Mouse (Mus musculus) forebrain, embryonic 11.5 days (tissue): Measurements from ENCODE around the gene Rasgrp2. TPM values are rescaled to one million over a fixed set of nuclear protein-coding genes. Genes with fewer than 3 reads are reported as not detected.

Experiments
- ATAC-seq: fragments of 200-750 bp; cut with Nextera tagmentation; replicated peaks from 2 replicates; pipeline ENCODE4 v1.8.0; 2017; ENCODE audit warnings: moderate TSS enrichment; ENCODE audit not compliant: low FRiP score
- DNase-seq: peaks from one replicate; pipeline ENCODE4 v3.0.0-alpha.2; 2017; ENCODE audit warnings: low spot score
- H3K27ac ChIP-seq: fragments of 300-500 bp; sonication (generic); 2 replicates; pipeline ENCODE4 v1.5.1; 2014; ENCODE audit warnings: low read depth, low read length
- H3K27me3 ChIP-seq: fragments of 300-500 bp; sonication (generic); 2 replicates; pipeline ENCODE4 v1.6.1; 2014; ENCODE audit warnings: mild to moderate bottlenecking, low read length, mixed read lengths; ENCODE audit not compliant: control insufficient read depth, insufficient read depth
- H3K36me3 ChIP-seq: fragments of 300-500 bp; sonication (generic); 2 replicates; pipeline ENCODE4 v1.6.1; 2014; ENCODE audit warnings: mild to moderate bottlenecking, low read length, moderate library complexity, mixed read lengths; ENCODE audit not compliant: control insufficient read depth, insufficient read depth
- H3K4me1 ChIP-seq: fragments of 300-500 bp; sonication (generic); replicated peaks from 2 replicates; pipeline ENCODE4 v1.6.1; 2014; ENCODE audit warnings: low read length, mixed read lengths; ENCODE audit not compliant: control insufficient read depth, insufficient read depth
- H3K4me2 ChIP-seq: fragments of 300-500 bp; sonication (generic); 2 replicates; pipeline ENCODE4 v1.6.1; 2014; ENCODE audit warnings: low read depth, mild to moderate bottlenecking, low read length, moderate library complexity, mixed read lengths; ENCODE audit not compliant: severe bottlenecking
- H3K4me3 ChIP-seq: fragments of 300-500 bp; sonication (generic); 2 replicates; pipeline ENCODE4 v1.5.1; 2014; ENCODE audit warnings: low read depth, low read length
- H3K9ac ChIP-seq: fragments of 300-500 bp; sonication (generic); 2 replicates; pipeline ENCODE4 v1.6.1; 2014; ENCODE audit warnings: low read length
- H3K9me3 ChIP-seq: fragments of 300-500 bp; sonication (generic); 2 replicates; pipeline ENCODE4 v1.6.1; 2016; ENCODE audit warnings: low read length, mixed read lengths; ENCODE audit not compliant: control insufficient read depth
- WGBS: fragments of 180-500 bp; shearing (Covaris S2); extraction: QIAGEN DNeasy Blood & Tissue Kit; methylation state at CpG from one replicate; pipeline ENCODE4 v1.1.7; 2014; 5-methylcytosine and 5-hydroxymethylcytosine counted together
- polyA plus RNA-seq: library from polyadenylated mRNA; unstranded; fragments of >200 nt; fragmentation: Nextera tagmentation; extraction: Ambion mirVana; gene quantifications from 2 replicates; pipeline ENCODE4 v1.2.1, GENCODE M21; 2014

Gene Rasgrp2
- polyA plus RNA-seq, 1 experiment from 2014 or later, result 9.5 TPM

GRCm38 (mm10) chr19:6364842-6365241, 34.3 kb upstream of the Rasgrp2 start:
- Histone ChIP-seq H3K9me3 (no peaks in the 10 kb centered on the region), H3K4me3 (peak overlapping the region; percentile 99), H3K4me1 (peaks cover 9% of the 10 kb centered on the region), H3K27me3 (no peaks in the 10 kb centered on the region), H3K27ac (0 out of 2 replicates have a peak overlapping the region, but pooled peaks have one; percentile 32), H3K9ac (peak overlapping the region; percentile 100), H3K4me2 (peak overlapping the region; percentile 79), H3K36me3 (peaks cover 29% of the 10 kb centered on the region)
- ATAC-seq (no peak), DNase-seq (no peak)
- 3% methylated on average over 2 of the region's 2 CpGs for WGBS

- Histone ChIP-seq H3K9ac (no peak overlapping the region), H3K9me3 (no peaks in the 10 kb centered on the region), H3K4me1 (peaks cover 9% of the 10 kb centered on the region), H3K36me3 (peaks cover 72% of the 10 kb centered on the region), H3K27ac (no peak overlapping the region), H3K4me2 (no peak overlapping the region), H3K4me3 (no peak overlapping the region), H3K27me3 (no peaks in the 10 kb centered on the region)
- ATAC-seq (no peak), DNase-seq (no peak)
- 93% methylated on average over 2 of the region's 2 CpGs for WGBS
These were observed 29.0 kb upstream of the Rasgrp2 start for GRCm38 (mm10) chr19:6370175-6370574.

GRCm38 (mm10) chr19:6372433-6372832, 26.7 kb upstream of the Rasgrp2 start:
- 93% methylated on average over 3 of the region's 3 CpGs for WGBS

GRCm38 (mm10) chr19:6373539-6374400, 25.4 kb upstream of the Rasgrp2 start:
- H3K9ac ChIP-seq, result no peak overlapping the region
- no peaks in the 10 kb centered on the region for H3K9me3 ChIP-seq
- no peak for ATAC-seq
- no peaks in the 10 kb centered on the region for H3K4me1 ChIP-seq
- H3K36me3 ChIP-seq, result peaks cover 69% of the 10 kb centered on the region
- peak; percentile 87 for DNase-seq
- H3K27ac ChIP-seq, result no peak overlapping the region
- H3K4me2 ChIP-seq, result no peak overlapping the region
- H3K27me3 ChIP-seq, result no peaks in the 10 kb centered on the region
- 68% methylated on average over 12 of the region's 12 CpGs for WGBS
- H3K4me3 ChIP-seq, result no peak overlapping the region

More at GRCm38 (mm10) chr19:6372433-6372832, 26.7 kb upstream of the Rasgrp2 start:
- no peak for ATAC-seq
- Histone ChIP-seq H3K36me3 (peaks cover 68% of the 10 kb centered on the region), H3K9me3 (no peaks in the 10 kb centered on the region), H3K27ac (no peak overlapping the region), H3K27me3 (no peaks in the 10 kb centered on the region), H3K4me1 (no peaks in the 10 kb centered on the region), H3K4me2 (no peak overlapping the region), H3K4me3 (no peak overlapping the region), H3K9ac (no peak overlapping the region)
- DNase-seq, result no peak

- no peak overlapping the region for H3K4me3 ChIP-seq
- no peaks in the 10 kb centered on the region for H3K4me1 ChIP-seq
- H3K27me3 ChIP-seq, result no peaks in the 10 kb centered on the region
- no peak for ATAC-seq
- no peak overlapping the region for H3K27ac ChIP-seq
- no peak for DNase-seq
- H3K9me3 ChIP-seq, result no peaks in the 10 kb centered on the region
- no peak overlapping the region for H3K4me2 ChIP-seq
- peaks cover 67% of the 10 kb centered on the region for H3K36me3 ChIP-seq
- H3K9ac ChIP-seq, result no peak overlapping the region
- WGBS, result 97% methylated on average over 10 of the region's 10 CpGs
These were observed 24.6 kb upstream of the Rasgrp2 start for GRCm38 (mm10) chr19:6374571-6374970.

GRCm38 (mm10) chr19:6375423-6376254, 23.5 kb upstream of the Rasgrp2 start:
- no peak overlapping the region for H3K9ac ChIP-seq
- DNase-seq (no peak), ATAC-seq (0 out of 2 replicates have a peak, but pooled peaks have one; percentile 39)
- H3K27ac ChIP-seq, result no peak overlapping the region
- no peaks in the 10 kb centered on the region for H3K27me3 ChIP-seq
- 90% methylated on average over 32 of the region's 42 CpGs for WGBS
- no peak overlapping the region for H3K4me3 ChIP-seq
- H3K4me1 ChIP-seq, result no peaks in the 10 kb centered on the region
- H3K36me3 ChIP-seq, result peaks cover 63% of the 10 kb centered on the region
- H3K9me3 ChIP-seq, result no peaks in the 10 kb centered on the region
- H3K4me2 ChIP-seq, result no peak overlapping the region

GRCm38 (mm10) chr19:6376255-6376564, 22.9 kb upstream of the Rasgrp2 start:
- Histone ChIP-seq H3K27me3 (no peaks in the 10 kb centered on the region), H3K4me1 (no peaks in the 10 kb centered on the region), H3K27ac (no peak overlapping the region), H3K9me3 (no peaks in the 10 kb centered on the region), H3K9ac (no peak overlapping the region), H3K4me3 (no peak overlapping the region), H3K4me2 (no peak overlapping the region), H3K36me3 (peaks cover 57% of the 10 kb centered on the region)
- peak; percentile 83 for DNase-seq
- no peak for ATAC-seq
- 80% methylated on average over 14 of the region's 14 CpGs for WGBS

- Histone ChIP-seq H3K4me2 (no peak overlapping the region), H3K9me3 (no peaks in the 10 kb centered on the region), H3K4me1 (no peaks in the 10 kb centered on the region), H3K9ac (no peak overlapping the region), H3K27me3 (no peaks in the 10 kb centered on the region), H3K36me3 (peaks cover 53% of the 10 kb centered on the region), H3K27ac (no peak overlapping the region), H3K4me3 (no peak overlapping the region)
- ATAC-seq, result no peak
- no peak for DNase-seq
- 80% methylated on average over 2 of the region's 2 CpGs for WGBS
These were observed 22.5 kb upstream of the Rasgrp2 start for GRCm38 (mm10) chr19:6376643-6377042.
